Mouse (Mus musculus) lung, embryonic 16.5 days (tissue): ENCODE measurements around the gene Mad1l1. TPM values are rescaled to one million over a fixed set of nuclear protein-coding genes. Genes with fewer than 3 reads are reported as not detected.

Experiments used
- ATAC-seq: fragments of 200-750 bp; cut with Nextera tagmentation; 2 replicates; pipeline ENCODE4 v1.8.0; 2017; ENCODE audit warnings: low read depth, mild to moderate bottlenecking, moderate library complexity
- H3K27ac ChIP-seq: fragments of 300-500 bp; sonication (generic); 2 replicates; pipeline ENCODE4 v1.5.1; 2014; ENCODE audit warnings: mild to moderate bottlenecking, control low read depth, low read length
- H3K27me3 ChIP-seq: fragments of 300-500 bp; sonication (generic); 2 replicates; pipeline ENCODE4 v1.6.1; 2014; ENCODE audit warnings: low read depth, low read length, mixed read lengths; ENCODE audit not compliant: control insufficient read depth, insufficient read depth
- H3K36me3 ChIP-seq: fragments of 300-500 bp; sonication (generic); 2 replicates; pipeline ENCODE4 v1.6.1; 2014; ENCODE audit warnings: low read length; ENCODE audit not compliant: control insufficient read depth, insufficient read depth
- H3K4me1 ChIP-seq: fragments of 300-500 bp; sonication (generic); replicated peaks from 2 replicates; pipeline ENCODE4 v1.6.1; 2014; ENCODE audit warnings: low read length, mixed read lengths; ENCODE audit not compliant: control insufficient read depth, insufficient read depth
- H3K4me2 ChIP-seq: fragments of 300-500 bp; sonication (generic); 2 replicates; pipeline ENCODE4 v1.6.1; 2014; ENCODE audit warnings: low read depth, low read length, control low read depth
- H3K4me3 ChIP-seq: fragments of 300-500 bp; sonication (generic); 2 replicates; pipeline ENCODE4 v1.5.1; 2014; ENCODE audit warnings: mild to moderate bottlenecking, low read length, control low read depth
- H3K9ac ChIP-seq: fragments of 300-500 bp; sonication (generic); 2 replicates; pipeline ENCODE4 v1.6.1; 2014; ENCODE audit warnings: low read length, control low read depth
- H3K9me3 ChIP-seq: fragments of 300-500 bp; sonication (generic); 2 replicates; pipeline ENCODE4 v1.6.1; 2016; ENCODE audit warnings: low read length; ENCODE audit not compliant: control insufficient read depth
- WGBS: fragments of 180-500 bp; shearing (Covaris S2); extraction: QIAGEN DNeasy Blood & Tissue Kit; methylation state at CpG from one replicate; pipeline ENCODE4 v1.1.7; 2014; 5-methylcytosine and 5-hydroxymethylcytosine counted together
- polyA plus RNA-seq: library from polyadenylated mRNA; unstranded; fragments of >200 nt; fragmentation: Nextera tagmentation; extraction: Ambion mirVana; gene quantifications from 2 replicates; pipeline ENCODE4 v1.2.1, GENCODE M21; 2015

Mad1l1 gene
- polyA plus RNA-seq, 1 experiment from 2014 or later, result 54.1 TPM

DNA sequence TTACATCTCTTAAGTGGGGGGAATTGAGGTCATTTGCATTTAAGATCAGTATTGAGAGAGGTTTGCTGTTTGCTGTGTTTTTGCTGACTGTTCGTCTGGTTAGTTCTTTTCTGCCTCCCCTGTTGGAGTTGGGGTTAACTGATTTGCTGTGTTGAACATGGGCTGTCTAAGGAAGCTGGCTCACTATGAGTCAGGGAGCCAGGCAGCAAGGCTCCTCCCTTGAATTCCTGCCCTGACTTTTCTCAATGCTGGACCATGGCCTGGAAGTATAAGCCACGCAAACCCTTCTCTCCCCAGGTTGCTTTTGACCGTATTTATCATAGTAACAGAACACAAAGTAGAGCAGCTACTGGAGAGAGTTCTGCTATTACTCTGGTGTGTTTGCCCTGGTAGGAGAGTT lies 329.8 kb downstream of the Mad1l1 start:
- Histone ChIP-seq H3K27me3 (no peaks in the 10 kb centered on the region), H3K9me3 (peaks cover 3% of the 10 kb centered on the region; the same call in 1 of the 2 replicates), H3K4me3 (no peak overlapping the region), H3K27ac (no peak overlapping the region), H3K4me2 (no peak overlapping the region), H3K4me1 (no peaks in the 10 kb centered on the region), H3K36me3 (no peaks in the 10 kb centered on the region), H3K9ac (no peak overlapping the region)
- 73% methylated on average over 3 of the region's 3 CpGs for WGBS
- ATAC-seq, result no peak

DNA sequence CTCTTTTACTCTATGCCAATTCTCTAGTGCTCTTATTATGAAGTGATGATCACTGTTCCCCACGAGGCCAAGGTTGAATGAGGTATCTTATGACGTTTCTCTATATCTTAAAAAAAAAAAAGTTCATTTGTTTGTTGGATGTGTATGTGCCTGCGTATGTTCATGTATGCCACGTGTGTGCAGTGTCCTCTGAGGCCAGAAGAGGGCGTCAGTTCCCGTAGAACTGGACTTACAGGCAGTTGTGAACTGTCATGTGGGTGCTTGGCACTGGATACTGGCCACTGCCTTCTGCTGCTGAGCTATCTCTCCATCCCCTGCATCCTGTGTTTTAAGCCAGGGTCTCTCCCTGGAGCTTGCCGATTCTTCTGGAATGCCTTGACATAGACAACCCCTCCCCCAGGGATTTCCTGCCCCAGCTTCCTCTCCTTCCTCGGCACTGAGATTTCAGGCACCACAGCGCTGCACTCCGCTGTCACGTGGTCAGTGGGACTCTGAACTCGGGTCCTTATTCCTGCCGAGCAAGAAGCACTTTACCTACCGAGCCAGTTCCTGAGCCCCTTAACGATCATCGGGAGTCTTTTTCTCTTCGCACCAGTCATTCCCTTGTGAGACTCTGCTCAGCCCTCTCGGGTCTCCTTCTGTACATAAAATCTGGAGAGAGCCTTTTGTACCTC lies 336.1 kb downstream of the Mad1l1 start:
- Histone ChIP-seq H3K4me1 (no peaks in the 10 kb centered on the region), H3K36me3 (no peaks in the 10 kb centered on the region), H3K9me3 (peaks cover 2% of the 10 kb centered on the region; the same call in 1 of the 2 replicates), H3K9ac (no peak overlapping the region), H3K27ac (no peak overlapping the region), H3K4me2 (no peak overlapping the region), H3K4me3 (no peak overlapping the region), H3K27me3 (no peaks in the 10 kb centered on the region)
- ATAC-seq, result no peak
- 25% methylated on average over 18 of the region's 18 CpGs for WGBS

DNA sequence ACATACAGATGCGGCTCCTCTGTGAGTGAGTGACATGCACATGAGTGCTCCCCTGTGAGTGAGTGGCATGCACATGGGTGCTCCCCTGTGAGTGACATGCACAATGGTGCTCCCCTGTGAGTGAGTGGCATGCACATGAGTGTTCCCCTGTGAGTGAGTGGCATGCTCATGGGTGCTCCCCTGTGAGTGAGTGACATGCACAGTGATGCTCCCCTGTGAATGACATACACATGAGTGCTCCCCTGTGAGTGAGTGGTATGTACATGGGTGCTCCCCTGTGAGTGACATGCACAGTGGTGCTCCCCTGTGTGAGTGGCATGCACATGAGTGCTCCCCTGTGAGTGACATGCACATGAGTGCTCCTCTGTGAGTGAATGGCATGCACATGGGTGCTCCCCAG lies 339.4 kb downstream of the Mad1l1 start:
- 91% methylated on average over 1 of the region's 1 CpGs for WGBS
- peaks cover 2% of the 10 kb centered on the region; the same call in 1 of the 2 replicates for H3K9me3 ChIP-seq

DNA sequence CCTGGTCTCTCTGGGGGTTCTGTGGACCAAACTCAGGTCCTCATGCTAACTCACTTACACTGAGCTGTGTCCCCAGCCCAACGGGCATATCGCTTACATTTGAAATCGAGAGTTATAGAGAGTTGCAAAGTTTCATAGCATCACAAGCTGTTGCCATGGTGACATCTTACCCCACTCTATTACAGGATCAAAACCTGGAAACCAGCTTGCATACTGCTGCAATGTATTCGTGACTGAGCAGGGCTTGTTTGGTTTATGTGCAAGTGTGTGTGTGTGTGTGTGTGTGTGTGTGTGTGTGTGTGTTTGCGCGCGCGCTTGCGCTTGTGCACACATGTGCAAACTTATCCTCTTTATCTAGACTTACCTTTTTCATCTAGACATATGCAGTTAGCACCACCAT lies 342.0 kb downstream of the Mad1l1 start:
- no peak overlapping the region for H3K4me3 ChIP-seq
- no peaks in the 10 kb centered on the region for H3K36me3 ChIP-seq
- H3K4me2 ChIP-seq, result no peak overlapping the region
- ATAC-seq, result no peak
- no peak overlapping the region for H3K9ac ChIP-seq
- 77% methylated on average over 9 of the region's 9 CpGs for WGBS
- H3K9me3 ChIP-seq, result no peaks in the 10 kb centered on the region
- H3K4me1 ChIP-seq, result no peaks in the 10 kb centered on the region
- H3K27me3 ChIP-seq, result no peaks in the 10 kb centered on the region
- H3K27ac ChIP-seq, result no peak overlapping the region

More for the DNA sequence above, 339.4 kb downstream of the Mad1l1 start:
- Histone ChIP-seq H3K36me3 (no peaks in the 10 kb centered on the region), H3K27me3 (no peaks in the 10 kb centered on the region), H3K4me3 (no peak overlapping the region), H3K9ac (no peak overlapping the region), H3K4me2 (no peak overlapping the region), H3K27ac (no peak overlapping the region), H3K4me1 (no peaks in the 10 kb centered on the region)
- ATAC-seq, result no peak

DNA sequence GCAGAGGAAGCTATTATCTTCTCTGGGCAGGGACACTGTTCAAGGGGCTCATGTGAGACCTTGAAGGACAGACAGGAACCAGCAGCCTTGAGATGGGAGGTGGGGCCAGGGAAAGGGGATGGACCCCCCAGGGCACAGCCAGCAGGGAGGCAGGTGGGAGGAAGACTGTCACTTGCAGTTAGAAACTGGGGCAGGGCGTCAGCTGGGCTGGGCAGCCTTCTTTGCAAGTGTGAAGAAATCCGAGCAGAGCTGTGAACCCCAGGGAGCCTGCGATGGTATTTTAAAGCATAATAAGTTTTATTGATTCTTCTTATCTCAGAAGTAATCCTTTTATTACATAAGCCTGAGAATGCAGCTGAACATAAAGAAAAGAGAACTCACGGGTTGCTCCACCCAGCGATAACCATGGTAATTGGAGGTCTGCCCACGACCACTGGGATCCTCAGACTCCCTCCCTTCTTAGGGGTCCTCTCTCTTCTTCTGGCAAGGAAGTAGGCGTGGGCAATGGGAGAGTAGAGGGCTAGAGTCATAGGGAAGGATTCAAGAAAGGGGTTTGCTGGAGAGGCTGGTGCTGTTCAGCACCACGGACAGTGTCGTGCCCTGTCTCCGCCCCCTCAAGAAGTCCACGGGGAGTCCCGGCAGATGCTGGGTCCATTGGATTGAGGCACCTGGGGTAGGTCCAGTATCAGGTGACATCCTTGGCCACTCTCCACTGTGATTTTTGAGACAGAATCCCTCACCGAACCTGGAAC lies 342.7 kb downstream of the Mad1l1 start:
- Histone ChIP-seq H3K9ac (no peak overlapping the region), H3K27me3 (no peaks in the 10 kb centered on the region), H3K4me2 (no peak overlapping the region), H3K4me3 (no peak overlapping the region), H3K27ac (no peak overlapping the region), H3K36me3 (no peaks in the 10 kb centered on the region), H3K4me1 (no peaks in the 10 kb centered on the region), H3K9me3 (no peaks in the 10 kb centered on the region)
- ATAC-seq, result no peak
- 4% methylated on average over 13 of the region's 13 CpGs for WGBS

DNA sequence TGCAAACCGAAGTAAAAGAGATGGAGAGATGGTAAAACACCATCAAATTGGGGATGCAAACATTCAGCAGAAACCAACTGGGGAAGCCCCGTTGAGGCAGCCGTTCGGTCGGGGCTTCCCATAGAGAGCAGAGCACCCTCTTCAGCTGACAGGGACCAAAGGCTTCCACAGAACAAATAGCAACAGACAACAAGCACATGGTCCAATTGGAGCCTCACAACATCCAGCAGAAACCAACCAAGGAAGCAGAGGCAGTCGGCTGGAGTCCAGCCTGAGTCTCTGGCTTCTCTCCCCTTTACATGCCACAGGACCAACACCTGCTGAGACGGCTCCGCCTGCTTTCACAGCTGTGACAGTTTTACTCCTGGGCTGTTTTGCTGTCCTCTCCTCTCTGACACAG lies 343.9 kb downstream of the Mad1l1 start:
- no peak overlapping the region for H3K9ac ChIP-seq
- no peak overlapping the region for H3K4me2 ChIP-seq
- H3K27ac ChIP-seq, result no peak overlapping the region
- ATAC-seq, result no peak
- H3K27me3 ChIP-seq, result peaks cover 10% of the 10 kb centered on the region; the same call in 1 of the 2 replicates
- H3K9me3 ChIP-seq, result no peaks in the 10 kb centered on the region
- no peaks in the 10 kb centered on the region for H3K4me1 ChIP-seq
- no peak overlapping the region for H3K4me3 ChIP-seq
- no peaks in the 10 kb centered on the region for H3K36me3 ChIP-seq
- WGBS, result 28% methylated on average over 8 of the region's 8 CpGs

DNA sequence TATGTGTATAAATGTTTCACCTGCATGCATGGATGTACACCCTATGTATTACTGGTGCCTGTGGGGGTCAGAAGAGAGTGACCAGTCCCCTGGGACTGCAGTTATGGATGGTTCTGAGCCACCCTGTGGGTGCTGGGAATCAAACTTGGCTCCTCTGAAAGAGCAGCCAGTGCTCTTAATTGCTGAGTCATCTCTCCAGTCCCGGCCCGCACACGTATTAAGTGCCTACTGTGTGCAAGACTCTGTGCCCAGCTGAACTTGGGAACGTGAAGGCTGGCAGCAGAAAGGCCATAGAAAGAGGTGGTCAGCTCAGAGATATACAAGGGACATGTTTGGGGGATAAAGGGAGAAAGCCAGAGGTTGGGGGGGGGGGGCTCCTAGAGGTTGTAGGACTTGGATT lies 344.8 kb downstream of the Mad1l1 start:
- 62% methylated on average over 4 of the region's 4 CpGs for WGBS
- Histone ChIP-seq H3K27me3 (peaks cover 10% of the 10 kb centered on the region), H3K27ac (no peak overlapping the region), H3K9ac (no peak overlapping the region), H3K36me3 (no peaks in the 10 kb centered on the region), H3K4me1 (no peaks in the 10 kb centered on the region), H3K4me2 (no peak overlapping the region), H3K9me3 (no peaks in the 10 kb centered on the region), H3K4me3 (no peak overlapping the region)
- no peak for ATAC-seq

DNA sequence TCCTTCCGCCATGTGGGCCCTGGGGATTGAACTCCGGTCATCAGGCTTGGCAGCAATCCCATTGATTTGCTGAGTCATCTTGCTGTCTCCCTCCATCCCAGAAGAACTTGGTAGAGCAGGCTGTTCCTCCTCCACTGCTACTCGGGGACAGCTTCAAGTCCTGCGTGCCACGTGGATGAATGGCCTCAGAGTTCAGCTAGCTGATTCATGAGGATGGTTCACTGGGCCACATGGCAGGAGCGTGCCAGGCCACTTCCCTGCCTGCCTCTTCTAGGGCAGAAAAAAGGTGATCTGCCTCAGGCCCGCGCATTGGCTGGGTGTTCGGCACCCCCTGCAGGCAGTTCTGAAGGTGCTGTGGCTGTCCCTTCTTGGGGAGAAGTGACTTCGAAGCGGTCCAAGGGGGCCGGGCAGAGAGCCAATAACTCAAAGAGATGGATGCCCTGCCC lies 351.1 kb downstream of the Mad1l1 start:
- Histone ChIP-seq H3K27me3 (peaks cover 10% of the 10 kb centered on the region), H3K27ac (no peak overlapping the region), H3K9ac (no peak overlapping the region), H3K9me3 (no peaks in the 10 kb centered on the region), H3K4me2 (no peak overlapping the region), H3K4me1 (peaks cover 6% of the 10 kb centered on the region), H3K4me3 (no peak overlapping the region), H3K36me3 (no peaks in the 10 kb centered on the region)
- 33% methylated on average over 12 of the region's 12 CpGs for WGBS
- peak; percentile 45; the same call in 1 of the 2 replicates for ATAC-seq

DNA sequence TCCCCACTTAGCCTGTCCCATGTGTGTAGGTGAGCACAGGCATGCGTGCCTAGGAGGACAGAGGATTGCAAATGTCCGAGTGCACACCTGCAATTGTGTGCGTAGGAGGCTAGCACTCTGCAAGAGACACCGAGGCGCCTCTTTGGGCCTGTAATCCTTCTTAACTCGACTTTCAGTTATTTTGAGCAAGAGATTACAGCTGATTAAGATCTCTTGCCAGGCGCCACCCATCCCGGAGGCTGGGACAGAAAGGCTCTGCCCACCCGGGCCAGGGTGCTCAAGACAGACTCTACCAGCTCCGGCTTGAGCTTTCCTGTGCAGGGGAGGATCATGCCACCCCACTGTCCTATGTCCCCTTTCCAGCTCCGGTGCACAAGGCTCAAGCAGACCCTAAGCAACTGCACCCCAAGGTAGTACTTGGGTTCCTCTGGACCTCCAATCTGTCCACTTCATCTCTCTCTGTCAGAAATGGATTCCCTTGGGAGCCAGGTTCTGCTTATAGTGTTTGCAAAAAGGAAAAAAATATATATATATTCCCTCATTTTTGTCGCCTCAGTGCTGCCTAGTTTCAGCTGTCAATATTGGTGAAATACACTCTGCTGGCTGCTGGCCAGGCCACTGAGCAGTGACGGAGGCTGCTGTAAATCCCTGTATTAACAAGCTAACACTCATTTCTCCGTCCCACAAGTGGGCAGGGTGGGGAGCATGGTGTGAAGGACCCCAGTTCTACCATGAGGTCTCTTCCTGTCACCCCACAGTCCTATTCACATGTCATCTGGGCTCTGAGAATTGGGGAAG lies 352.0 kb downstream of the Mad1l1 start:
- WGBS, result 64% methylated on average over 14 of the region's 14 CpGs
- Histone ChIP-seq H3K9ac (no peak overlapping the region), H3K36me3 (no peaks in the 10 kb centered on the region), H3K4me1 (peaks cover 6% of the 10 kb centered on the region), H3K4me2 (no peak overlapping the region), H3K27me3 (peaks cover 10% of the 10 kb centered on the region), H3K4me3 (no peak overlapping the region), H3K27ac (no peak overlapping the region), H3K9me3 (no peaks in the 10 kb centered on the region)
- ATAC-seq, result no peak
